Mouse (Mus musculus) midbrain, embryonic 11.5 days (tissue): ENCODE data around the gene Atp8b5. TPM values are rescaled to one million over a fixed set of nuclear protein-coding genes. Genes with fewer than 3 reads are reported as not detected.

ENCODE experiments used
- ATAC-seq: fragments of 200-750 bp; cut with Nextera tagmentation; 2 replicates; pipeline ENCODE4 v1.8.0; 2017; ENCODE audit warnings: moderate TSS enrichment, moderate library complexity; ENCODE audit not compliant: low FRiP score
- DNase-seq: peaks from one replicate; pipeline ENCODE4 v3.0.0; 2015; ENCODE audit warnings: low spot score; ENCODE audit errors: missing footprints
- H3K27ac ChIP-seq: fragments of 300-500 bp; sonication (generic); 2 replicates; pipeline ENCODE4 v1.5.1; 2014; ENCODE audit warnings: low read depth, low read length
- H3K27me3 ChIP-seq: fragments of 300-500 bp; sonication (generic); 2 replicates; pipeline ENCODE4 v1.6.1; 2014; ENCODE audit warnings: mild to moderate bottlenecking, low read length, moderate library complexity, mixed read lengths; ENCODE audit not compliant: control insufficient read depth, insufficient read depth
- H3K36me3 ChIP-seq: fragments of 300-500 bp; sonication (generic); 2 replicates; pipeline ENCODE4 v1.6.1; 2014; ENCODE audit warnings: mild to moderate bottlenecking, low read length, moderate library complexity, mixed read lengths; ENCODE audit not compliant: control insufficient read depth, insufficient read depth
- H3K4me1 ChIP-seq: fragments of 300-500 bp; sonication (generic); 2 replicates; pipeline ENCODE4 v1.6.1; 2014; ENCODE audit warnings: low read length; ENCODE audit not compliant: control insufficient read depth, insufficient read depth
- H3K4me2 ChIP-seq: fragments of 300-500 bp; sonication (generic); 2 replicates; pipeline ENCODE4 v1.6.1; 2014; ENCODE audit warnings: mild to moderate bottlenecking, moderate library complexity
- H3K4me3 ChIP-seq: fragments of 300-500 bp; sonication (generic); 2 replicates; pipeline ENCODE4 v1.5.1; 2014; ENCODE audit warnings: low read depth, low read length
- H3K9ac ChIP-seq: fragments of 300-500 bp; sonication (generic); 2 replicates; pipeline ENCODE4 v1.6.1; 2014; ENCODE audit warnings: low read length
- H3K9me3 ChIP-seq: fragments of 300-500 bp; sonication (generic); 2 replicates; pipeline ENCODE4 v1.6.1; 2016; ENCODE audit warnings: low read length; ENCODE audit not compliant: control insufficient read depth
- WGBS: fragments of 180-500 bp; shearing (Covaris S2); extraction: QIAGEN DNeasy Blood & Tissue Kit; methylation state at CpG from one replicate; pipeline ENCODE4 v1.1.7; 2014; 5-methylcytosine and 5-hydroxymethylcytosine counted together
- polyA plus RNA-seq: library from polyadenylated mRNA; unstranded; fragments of >200 nt; fragmentation: Nextera tagmentation; extraction: Ambion mirVana; gene quantifications from 2 replicates; pipeline ENCODE4 v1.2.1, GENCODE M21; 2014

The Atp8b5 gene
- polyA plus RNA-seq, 1 experiment from 2014 or later, result 0.30 TPM

GRCm38 (mm10) chr4:43406162-43406971 is 139.4 kb downstream of the Atp8b5 start:
- no peaks in the 10 kb centered on the region for H3K9me3 ChIP-seq
- H3K4me1 ChIP-seq, result peaks cover 13% of the 10 kb centered on the region
- H3K27ac ChIP-seq, result peak overlapping the region; percentile 83
- DNase-seq (peak; percentile 95), ATAC-seq (peak; percentile 95)
- 1% methylated on average over 28 of the region's 28 CpGs for WGBS
- H3K4me3 ChIP-seq, result peak overlapping the region; percentile 44
- H3K4me2 ChIP-seq, result peak overlapping the region; percentile 68
- no peaks in the 10 kb centered on the region for H3K27me3 ChIP-seq
- no peaks in the 10 kb centered on the region for H3K36me3 ChIP-seq
- peak overlapping the region; percentile 79 for H3K9ac ChIP-seq

GRCm38 (mm10) chr4:43407071-43407920 is 140.3 kb downstream of the Atp8b5 start:
- peak overlapping the region; percentile 79 for H3K9ac ChIP-seq
- DNase-seq (peak; percentile 90), ATAC-seq (peak; percentile 45)

GRCm38 (mm10) chr4:43414761-43415160 is 147.8 kb downstream of the Atp8b5 start:
- DNase-seq (no peak), ATAC-seq (no peak)
- H3K9ac ChIP-seq, result no peak overlapping the region
- no peaks in the 10 kb centered on the region for H3K9me3 ChIP-seq
- no peak overlapping the region for H3K4me3 ChIP-seq
- no peak overlapping the region for H3K4me2 ChIP-seq
- WGBS, result 89% methylated on average over 14 of the region's 14 CpGs
- no peaks in the 10 kb centered on the region for H3K27me3 ChIP-seq
- peaks cover 7% of the 10 kb centered on the region for H3K36me3 ChIP-seq
- H3K27ac ChIP-seq, result no peak overlapping the region
- no peaks in the 10 kb centered on the region; the same call in 1 of the 2 replicates for H3K4me1 ChIP-seq

More at GRCm38 (mm10) chr4:43407071-43407920, 140.3 kb downstream of the Atp8b5 start:
- WGBS, result 73% methylated on average over 12 of the region's 12 CpGs
- Histone ChIP-seq H3K27me3 (no peaks in the 10 kb centered on the region), H3K27ac (peak overlapping the region; percentile 83), H3K9me3 (no peaks in the 10 kb centered on the region), H3K4me2 (peak overlapping the region; percentile 68), H3K36me3 (no peaks in the 10 kb centered on the region), H3K4me3 (peak overlapping the region; percentile 44), H3K4me1 (peaks cover 13% of the 10 kb centered on the region)

GRCm38 (mm10) chr4:43415221-43416070 is 148.5 kb downstream of the Atp8b5 start:
- peaks cover 7% of the 10 kb centered on the region for H3K36me3 ChIP-seq
- H3K4me1 ChIP-seq, result no peaks in the 10 kb centered on the region; the same call in 1 of the 2 replicates
- 87% methylated on average over 29 of the region's 29 CpGs for WGBS
- H3K9me3 ChIP-seq, result no peaks in the 10 kb centered on the region
- H3K27ac ChIP-seq, result no peak overlapping the region
- no peak for DNase-seq
- no peak overlapping the region for H3K4me3 ChIP-seq
- H3K4me2 ChIP-seq, result no peak overlapping the region
- H3K9ac ChIP-seq, result no peak overlapping the region
- no peak for ATAC-seq
- H3K27me3 ChIP-seq, result no peaks in the 10 kb centered on the region

GRCm38 (mm10) chr4:43416071-43416490 is 149.1 kb downstream of the Atp8b5 start:
- Histone ChIP-seq H3K36me3 (peaks cover 7% of the 10 kb centered on the region), H3K27me3 (no peaks in the 10 kb centered on the region), H3K4me1 (no peaks in the 10 kb centered on the region; the same call in 1 of the 2 replicates), H3K4me3 (no peak overlapping the region), H3K9ac (no peak overlapping the region), H3K9me3 (no peaks in the 10 kb centered on the region), H3K27ac (no peak overlapping the region), H3K4me2 (no peak overlapping the region)
- DNase-seq (peak; percentile 49), ATAC-seq (no peak)
- WGBS, result 94% methylated on average over 22 of the region's 22 CpGs

- 81% methylated on average over 16 of the region's 16 CpGs for WGBS
- peaks cover 7% of the 10 kb centered on the region for H3K36me3 ChIP-seq
Observed at GRCm38 (mm10) chr4:43417269-43418062, 150.5 kb downstream of the Atp8b5 start.

GRCm38 (mm10) chr4:43418450-43418849 is 151.5 kb downstream of the Atp8b5 start:
- WGBS, result 77% methylated on average over 4 of the region's 4 CpGs
- Histone ChIP-seq H3K27ac (no peak overlapping the region), H3K36me3 (peaks cover 7% of the 10 kb centered on the region), H3K4me3 (no peak overlapping the region), H3K4me1 (no peaks in the 10 kb centered on the region; the same call in 1 of the 2 replicates), H3K4me2 (no peak overlapping the region), H3K27me3 (no peaks in the 10 kb centered on the region), H3K9me3 (no peaks in the 10 kb centered on the region), H3K9ac (no peak overlapping the region)
- DNase-seq, result peak; percentile 41
- ATAC-seq, result no peak

More at GRCm38 (mm10) chr4:43417269-43418062, 150.5 kb downstream of the Atp8b5 start:
- H3K4me1 ChIP-seq, result no peaks in the 10 kb centered on the region; the same call in 1 of the 2 replicates
- H3K27me3 ChIP-seq, result no peaks in the 10 kb centered on the region
- H3K4me2 ChIP-seq, result no peak overlapping the region
- H3K9ac ChIP-seq, result no peak overlapping the region
- ATAC-seq (no peak), DNase-seq (peak; percentile 54)
- no peaks in the 10 kb centered on the region for H3K9me3 ChIP-seq
- no peak overlapping the region for H3K4me3 ChIP-seq
- no peak overlapping the region for H3K27ac ChIP-seq
